Mouse (Mus musculus) forebrain, embryonic 12.5 days (tissue): ENCODE measurements around the gene Eps8l1. TPM values are rescaled to one million over a fixed set of nuclear protein-coding genes. Genes with fewer than 3 reads are reported as not detected.

Experiments used
- ATAC-seq: fragments of 200-750 bp; cut with Nextera tagmentation; 2 replicates; pipeline ENCODE4 v1.8.0; 2017; ENCODE audit warnings: moderate TSS enrichment; ENCODE audit not compliant: low FRiP score
- H3K27ac ChIP-seq: fragments of 300-500 bp; sonication (generic); 2 replicates; pipeline ENCODE4 v1.5.1; 2016; ENCODE audit warnings: mild to moderate bottlenecking
- H3K27me3 ChIP-seq: fragments of 300-500 bp; sonication (generic); 2 replicates; pipeline ENCODE4 v1.6.1; 2016; ENCODE audit warnings: mild to moderate bottlenecking
- H3K36me3 ChIP-seq: fragments of 300-500 bp; sonication (generic); replicated peaks from 2 replicates; pipeline ENCODE4 v1.6.1; 2016; ENCODE audit warnings: mild to moderate bottlenecking
- H3K4me1 ChIP-seq: fragments of 300-500 bp; sonication (generic); 2 replicates; pipeline ENCODE4 v1.6.1; 2016
- H3K4me2 ChIP-seq: fragments of 300-500 bp; sonication (generic); 2 replicates; pipeline ENCODE4 v1.6.1; 2016; ENCODE audit warnings: mild to moderate bottlenecking, moderate library complexity
- H3K4me3 ChIP-seq: fragments of 300-500 bp; sonication (generic); replicated peaks from 2 replicates; pipeline ENCODE4 v1.5.1; 2016; ENCODE audit warnings: mild to moderate bottlenecking
- H3K9ac ChIP-seq: fragments of 300-500 bp; sonication (generic); 2 replicates; pipeline ENCODE4 v1.6.1; 2016; ENCODE audit warnings: mild to moderate bottlenecking
- H3K9me3 ChIP-seq: fragments of 300-500 bp; sonication (generic); 2 replicates; pipeline ENCODE4 v1.6.1; 2016
- WGBS: fragments of 180-500 bp; shearing (Covaris S2); methylation state at CpG from one replicate; pipeline ENCODE4 v1.1.7; 2016; 5-methylcytosine and 5-hydroxymethylcytosine counted together
- polyA plus RNA-seq: library from polyadenylated mRNA; unstranded; fragments of >200 nt; fragmentation: Nextera tagmentation; extraction: Ambion mirVana; gene quantifications from 2 replicates; pipeline ENCODE4 v1.2.1, GENCODE M21; 2016

Eps8l1 gene
- polyA plus RNA-seq, 1 experiment from 2014 or later: 4.1 TPM

GRCm38 (mm10) chr7:4503858-4504257 lies 43.4 kb downstream of the Eps8l1 start:
- Histone ChIP-seq H3K36me3 (no peaks in the 10 kb centered on the region), H3K4me2 (no peak overlapping the region), H3K27ac (no peak overlapping the region), H3K27me3 (peaks cover 5% of the 10 kb centered on the region; the same call in 1 of the 2 replicates), H3K4me1 (peaks cover 25% of the 10 kb centered on the region), H3K4me3 (no peak overlapping the region), H3K9ac (no peak overlapping the region), H3K9me3 (no peaks in the 10 kb centered on the region)
- no peak for ATAC-seq
- WGBS: 82% methylated on average over 5 of the region's 5 CpGs

- no peak overlapping the region for H3K27ac ChIP-seq
- no peaks in the 10 kb centered on the region for H3K36me3 ChIP-seq
- no peak overlapping the region for H3K4me3 ChIP-seq
- H3K4me1 ChIP-seq: peaks cover 19% of the 10 kb centered on the region
- H3K9me3 ChIP-seq: no peaks in the 10 kb centered on the region
- no peak overlapping the region for H3K9ac ChIP-seq
- H3K27me3 ChIP-seq: peaks cover 11% of the 10 kb centered on the region; the same call in 1 of the 2 replicates
- WGBS: 66% methylated on average over 11 of the region's 11 CpGs
- no peak overlapping the region for H3K4me2 ChIP-seq
- ATAC-seq: no peak
Observed at GRCm38 (mm10) chr7:4504646-4505435, 44.4 kb downstream of the Eps8l1 start.

GRCm38 (mm10) chr7:4507220-4507619 lies 46.7 kb downstream of the Eps8l1 start:
- ATAC-seq: no peak
- no peaks in the 10 kb centered on the region for H3K9me3 ChIP-seq
- peaks cover 11% of the 10 kb centered on the region; the same call in 1 of the 2 replicates for H3K27me3 ChIP-seq
- no peak overlapping the region for H3K9ac ChIP-seq
- H3K36me3 ChIP-seq: no peaks in the 10 kb centered on the region
- 67% methylated on average over 3 of the region's 4 CpGs for WGBS
- peaks cover 17% of the 10 kb centered on the region for H3K4me1 ChIP-seq
- H3K27ac ChIP-seq: no peak overlapping the region
- H3K4me3 ChIP-seq: no peak overlapping the region
- H3K4me2 ChIP-seq: no peak overlapping the region

GRCm38 (mm10) chr7:4508062-4508738 lies 47.7 kb downstream of the Eps8l1 start:
- no peak overlapping the region for H3K9ac ChIP-seq
- H3K4me3 ChIP-seq: no peak overlapping the region
- H3K4me1 ChIP-seq: peaks cover 14% of the 10 kb centered on the region
- no peak overlapping the region for H3K27ac ChIP-seq
- no peak for ATAC-seq
- H3K27me3 ChIP-seq: peaks cover 11% of the 10 kb centered on the region; the same call in 1 of the 2 replicates
- 75% methylated on average over 30 of the region's 32 CpGs for WGBS
- H3K36me3 ChIP-seq: no peaks in the 10 kb centered on the region
- H3K4me2 ChIP-seq: no peak overlapping the region
- no peaks in the 10 kb centered on the region for H3K9me3 ChIP-seq

GRCm38 (mm10) chr7:4508739-4509116 lies 48.3 kb downstream of the Eps8l1 start:
- peaks cover 14% of the 10 kb centered on the region for H3K4me1 ChIP-seq
- H3K27ac ChIP-seq: no peak overlapping the region
- H3K27me3 ChIP-seq: peaks cover 11% of the 10 kb centered on the region; the same call in 1 of the 2 replicates
- no peaks in the 10 kb centered on the region for H3K36me3 ChIP-seq
- WGBS: 91% methylated on average over 8 of the region's 8 CpGs
- no peak overlapping the region for H3K4me2 ChIP-seq
- H3K4me3 ChIP-seq: no peak overlapping the region
- ATAC-seq: no peak
- H3K9me3 ChIP-seq: no peaks in the 10 kb centered on the region
- H3K9ac ChIP-seq: no peak overlapping the region

- H3K36me3 ChIP-seq: no peaks in the 10 kb centered on the region
- H3K9me3 ChIP-seq: no peaks in the 10 kb centered on the region
- H3K4me1 ChIP-seq: peaks cover 24% of the 10 kb centered on the region
- WGBS: 17% methylated on average over 24 of the region's 24 CpGs
- H3K9ac ChIP-seq: no peak overlapping the region
- 0 out of 2 replicates have a peak overlapping the region, but pooled peaks have one; percentile 56 for H3K27ac ChIP-seq
- H3K4me2 ChIP-seq: 0 out of 2 replicates have a peak overlapping the region, but pooled peaks have one; percentile 13
- no peak overlapping the region for H3K4me3 ChIP-seq
- peaks cover 11% of the 10 kb centered on the region; the same call in 1 of the 2 replicates for H3K27me3 ChIP-seq
- ATAC-seq: peak; percentile 77
Observed at GRCm38 (mm10) chr7:4509863-4510608, 49.6 kb downstream of the Eps8l1 start.

GRCm38 (mm10) chr7:4511489-4512224 lies 51.2 kb downstream of the Eps8l1 start:
- H3K27ac ChIP-seq: no peak overlapping the region
- H3K4me3 ChIP-seq: no peak overlapping the region
- H3K36me3 ChIP-seq: no peaks in the 10 kb centered on the region
- peaks cover 35% of the 10 kb centered on the region for H3K4me1 ChIP-seq
- ATAC-seq: no peak
- 83% methylated on average over 8 of the region's 8 CpGs for WGBS
- H3K9me3 ChIP-seq: no peaks in the 10 kb centered on the region
- H3K9ac ChIP-seq: no peak overlapping the region
- H3K27me3 ChIP-seq: peaks cover 11% of the 10 kb centered on the region; the same call in 1 of the 2 replicates
- no peak overlapping the region for H3K4me2 ChIP-seq

GRCm38 (mm10) chr7:4513236-4513635 lies 52.8 kb downstream of the Eps8l1 start:
- no peaks in the 10 kb centered on the region for H3K36me3 ChIP-seq
- peaks cover 11% of the 10 kb centered on the region; the same call in 1 of the 2 replicates for H3K27me3 ChIP-seq
- 42% methylated on average over 13 of the region's 13 CpGs for WGBS
- H3K9me3 ChIP-seq: no peaks in the 10 kb centered on the region
- peaks cover 37% of the 10 kb centered on the region for H3K4me1 ChIP-seq
- no peak overlapping the region for H3K4me3 ChIP-seq
- H3K27ac ChIP-seq: no peak overlapping the region
- H3K9ac ChIP-seq: no peak overlapping the region
- H3K4me2 ChIP-seq: no peak overlapping the region
- ATAC-seq: no peak

DNA sequence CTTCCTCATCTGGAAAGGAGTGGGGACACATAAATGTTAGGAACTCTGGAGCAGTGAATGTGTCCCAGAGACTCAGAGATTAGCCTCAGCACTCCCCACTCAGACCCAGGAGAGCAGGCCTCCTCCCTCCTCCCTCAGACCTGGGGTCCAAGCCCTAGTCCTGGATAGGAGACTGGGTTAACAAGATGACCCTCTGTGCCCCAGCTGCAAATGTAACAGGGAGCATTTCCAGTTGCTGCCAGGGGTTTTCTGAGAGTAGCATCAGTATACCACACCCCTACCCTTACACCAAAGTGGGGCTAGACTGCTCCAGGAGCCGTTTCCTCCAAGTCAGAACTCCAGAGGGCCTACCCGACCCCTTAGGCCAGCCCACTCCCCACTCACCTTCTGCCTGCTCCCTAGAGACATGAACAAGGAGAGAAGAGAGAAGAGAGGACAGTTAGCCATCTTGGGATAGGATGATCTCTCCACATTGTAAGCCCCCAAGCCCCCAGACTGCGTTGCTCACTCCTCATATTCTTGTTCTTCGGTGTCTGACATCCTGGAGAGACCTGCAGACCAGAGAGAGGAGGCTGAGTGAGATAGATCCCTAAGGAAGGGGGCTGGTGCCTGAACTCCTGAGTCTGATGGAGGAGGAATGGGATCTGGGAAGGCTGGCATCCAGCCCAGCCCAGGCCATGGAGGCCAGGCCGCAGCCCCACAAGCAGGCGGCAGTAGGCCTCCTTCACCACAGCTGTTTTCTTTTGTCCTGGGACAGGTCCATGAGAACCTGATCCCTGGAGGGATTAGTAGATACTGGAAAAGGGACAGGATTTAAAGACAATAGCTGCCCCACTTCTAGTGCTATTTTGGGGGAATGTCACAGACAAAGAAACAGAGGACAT lies 53.6 kb downstream of the Eps8l1 start:
- no peak overlapping the region for H3K4me2 ChIP-seq
- ATAC-seq: no peak
- peaks cover 4% of the 10 kb centered on the region; the same call in 1 of the 2 replicates for H3K27me3 ChIP-seq
- H3K4me1 ChIP-seq: peaks cover 37% of the 10 kb centered on the region
- no peak overlapping the region for H3K4me3 ChIP-seq
- no peaks in the 10 kb centered on the region for H3K9me3 ChIP-seq
- no peaks in the 10 kb centered on the region for H3K36me3 ChIP-seq
- no peak overlapping the region for H3K9ac ChIP-seq
- no peak overlapping the region for H3K27ac ChIP-seq
- WGBS: 51% methylated on average over 6 of the region's 6 CpGs

GRCm38 (mm10) chr7:4515853-4516252 lies 55.4 kb downstream of the Eps8l1 start:
- WGBS: 52% methylated on average over 6 of the region's 6 CpGs
- no peak for ATAC-seq
- Histone ChIP-seq H3K4me2 (no peak overlapping the region), H3K9ac (no peak overlapping the region), H3K4me3 (no peak overlapping the region), H3K27ac (no peak overlapping the region), H3K4me1 (peaks cover 28% of the 10 kb centered on the region), H3K27me3 (peaks cover 9% of the 10 kb centered on the region), H3K9me3 (no peaks in the 10 kb centered on the region), H3K36me3 (no peaks in the 10 kb centered on the region)
